Mouse (Mus musculus): Measurements from ENCODE around the gene Irx1. TPM values are rescaled to one million over a fixed set of nuclear protein-coding genes. Genes with fewer than 3 reads are reported as not detected.
A peak's percentile ranks its signal among the peaks of the same experiment; 100 is the strongest.

Gene Irx1
- polyA plus RNA-seq, 1 experiment from 2014 or later: 3.8 TPM

DNA sequence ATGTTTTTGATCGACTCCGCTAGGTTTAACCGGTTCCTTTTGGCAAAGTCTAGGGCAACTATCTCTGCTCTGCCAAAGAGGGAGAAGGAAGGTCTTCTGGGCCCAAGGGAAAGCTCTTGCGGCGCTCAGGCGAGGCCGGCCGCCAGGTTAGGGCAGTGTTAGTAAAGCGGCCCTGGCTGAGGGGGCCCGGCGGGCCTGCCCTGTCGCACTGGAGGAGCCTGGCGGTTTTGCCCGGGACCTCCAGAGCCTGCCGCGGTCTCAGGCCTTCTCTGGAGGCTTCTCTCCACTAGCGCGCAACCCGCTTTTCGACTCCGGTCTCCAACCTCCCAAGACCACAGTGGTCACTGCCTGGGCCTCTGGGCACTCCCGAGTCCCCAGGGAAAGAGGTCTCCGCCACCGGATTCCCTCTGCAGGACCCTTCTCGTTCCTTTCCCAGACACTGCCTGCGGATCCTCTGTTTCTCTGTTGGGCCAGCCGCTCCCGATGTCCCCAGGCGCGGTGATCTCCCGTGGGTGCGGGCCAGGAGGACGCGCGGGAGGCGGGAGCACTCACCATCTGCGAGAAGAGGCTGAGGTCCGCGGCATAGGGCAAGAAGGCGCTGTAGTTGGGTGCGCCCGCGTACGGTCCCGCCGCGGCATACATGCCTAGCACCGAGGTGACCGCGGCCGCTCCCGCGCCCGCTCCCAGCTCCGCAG, 715 bp downstream of the Irx1 start:
- Histone ChIP-seq H3K4me2 (ENCODE audit: low read depth, low read length) (peak overlapping the region; percentile 81), H3K27me3 (replicated peaks; ENCODE audit: control insufficient read depth, insufficient read depth, low read length) (peaks cover 88% of the 10 kb centered on the region), H3K4me1 (ENCODE audit: control insufficient read depth, insufficient read depth, low read length) (no peaks in the 10 kb centered on the region; the same call in 1 of the 2 replicates), H3K9ac (ENCODE audit: low read depth, low read length) (peak overlapping the region; percentile 75), H3K27ac (replicated peaks; ENCODE audit: low read depth, low read length) (peak overlapping the region; percentile 55; the same call in 1 of the 2 replicates), H3K4me3 (ENCODE audit: low read depth, low read length) (peak overlapping the region; percentile 57), H3K36me3 (ENCODE audit: control insufficient read depth, insufficient read depth, low read length) (no peaks in the 10 kb centered on the region), H3K9me3 (ENCODE audit: control insufficient read depth, low read length) (no peaks in the 10 kb centered on the region)
- ATAC-seq (ENCODE audit: low read depth) (peak; percentile 38; the same call in 1 of the 2 replicates), DNase-seq (ENCODE audit: low spot score) (peak; percentile 10)
- WGBS: under 1% methylated on average over 30 of the region's 55 CpGs

DNA sequence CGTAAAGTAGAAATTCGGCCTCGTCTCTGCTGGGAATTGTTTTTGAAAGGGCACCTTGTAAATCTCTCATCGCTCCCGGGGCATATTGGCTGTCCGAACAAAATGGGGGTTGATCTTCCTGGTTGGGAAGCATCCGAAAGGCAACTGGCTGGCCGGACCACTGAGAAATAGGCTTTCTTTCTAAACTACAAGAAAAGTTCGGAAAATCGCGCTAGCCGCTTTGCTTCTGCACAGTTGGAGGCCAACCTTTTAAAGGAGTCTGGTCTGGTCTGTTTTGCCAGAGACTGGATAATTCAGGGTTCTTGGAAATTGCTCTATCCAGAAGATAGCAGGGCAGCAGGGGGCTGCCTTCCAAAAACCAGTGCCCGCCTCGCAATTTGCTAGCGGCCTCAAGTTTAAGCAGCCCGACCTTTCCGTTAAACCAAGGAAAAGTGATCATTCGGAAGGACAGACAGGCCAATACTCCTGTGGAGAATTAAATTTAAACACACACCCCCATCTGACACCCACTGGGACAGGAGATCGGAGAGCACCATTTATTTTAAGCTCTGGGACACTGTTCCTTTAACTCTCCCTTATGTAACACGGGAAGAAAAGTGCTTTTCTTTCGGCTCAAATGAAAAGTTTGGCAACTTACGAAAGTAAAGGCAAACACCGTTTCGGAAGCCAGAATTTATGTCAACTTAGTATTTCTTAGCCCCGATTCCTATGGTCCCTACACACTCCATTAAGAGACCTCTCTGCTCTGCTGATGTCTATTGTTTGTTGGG, 1.4 kb downstream of the Irx1 start:
- Histone ChIP-seq H3K4me1 (ENCODE audit: control insufficient read depth, insufficient read depth, low read length) (no peaks in the 10 kb centered on the region; the same call in 1 of the 2 replicates), H3K4me3 (ENCODE audit: low read depth, low read length) (peak overlapping the region; percentile 57), H3K27me3 (replicated peaks; ENCODE audit: control insufficient read depth, insufficient read depth, low read length) (peaks cover 86% of the 10 kb centered on the region), H3K9ac (ENCODE audit: low read depth, low read length) (peak overlapping the region; percentile 75), H3K9me3 (ENCODE audit: control insufficient read depth, low read length) (no peaks in the 10 kb centered on the region), H3K27ac (replicated peaks; ENCODE audit: low read depth, low read length) (no peak overlapping the region; the same call in 1 of the 2 replicates), H3K4me2 (ENCODE audit: low read depth, low read length) (peak overlapping the region; percentile 81), H3K36me3 (ENCODE audit: control insufficient read depth, insufficient read depth, low read length) (no peaks in the 10 kb centered on the region)
- ATAC-seq (ENCODE audit: low read depth) (no peak), DNase-seq (ENCODE audit: low spot score) (peak; percentile 23)
- WGBS: 2% methylated on average over 25 of the region's 25 CpGs

DNA sequence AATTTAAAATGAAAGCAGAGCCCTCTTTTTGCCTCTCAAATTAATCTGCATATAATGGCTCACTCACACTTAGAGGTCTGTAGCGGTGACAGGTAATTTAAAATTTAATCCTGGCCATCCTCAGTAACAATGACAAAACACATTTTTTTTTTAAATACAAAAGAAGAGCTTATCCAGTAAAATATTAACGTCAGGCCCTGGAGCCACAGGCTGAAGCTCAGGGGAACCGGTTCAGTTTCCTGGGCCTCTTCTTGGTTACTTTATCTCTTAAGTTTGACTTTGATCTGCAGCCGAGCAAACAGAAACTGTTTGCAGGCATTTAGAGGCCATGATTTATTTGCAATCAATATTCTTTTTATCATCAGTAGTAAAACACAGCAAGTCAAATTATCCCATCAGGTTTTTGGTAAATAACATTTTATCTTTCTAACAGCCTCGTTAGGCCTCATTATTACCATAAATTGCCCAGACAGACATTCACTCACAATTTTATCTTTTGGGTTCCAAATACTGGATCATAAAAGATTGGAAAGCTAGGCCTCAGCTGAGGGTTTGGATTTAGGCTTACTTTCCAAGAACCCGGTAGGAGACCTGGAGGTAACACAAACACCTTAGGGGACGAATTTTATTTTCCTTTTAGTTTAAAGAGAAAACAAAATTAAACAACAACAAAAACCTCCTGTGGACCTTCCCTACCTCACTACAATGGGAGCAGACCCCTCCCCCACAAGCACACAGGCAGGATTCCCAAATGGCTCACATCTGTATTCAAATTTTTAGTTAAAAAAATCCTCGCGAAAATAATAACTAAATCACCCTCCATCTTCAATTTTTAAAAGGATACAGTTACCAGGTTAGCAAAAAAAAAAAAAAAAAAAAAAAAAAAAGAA, 2.4 kb downstream of the Irx1 start:
- H3K9me3 ChIP-seq (ENCODE audit: control insufficient read depth, low read length): no peaks in the 10 kb centered on the region
- H3K4me2 ChIP-seq (ENCODE audit: low read depth, low read length): peak overlapping the region; percentile 81
- no peaks in the 10 kb centered on the region for H3K36me3 ChIP-seq (ENCODE audit: control insufficient read depth, insufficient read depth, low read length)
- WGBS: 17% methylated on average over 9 of the region's 9 CpGs
- H3K4me3 ChIP-seq (ENCODE audit: low read depth, low read length): peak overlapping the region; percentile 57
- peaks cover 86% of the 10 kb centered on the region for H3K27me3 ChIP-seq (replicated peaks; ENCODE audit: control insufficient read depth, insufficient read depth, low read length)
- ATAC-seq (ENCODE audit: low read depth) (no peak), DNase-seq (ENCODE audit: low spot score) (no peak)
- no peak overlapping the region for H3K27ac ChIP-seq (replicated peaks; ENCODE audit: low read depth, low read length)
- peak overlapping the region; percentile 75 for H3K9ac ChIP-seq (ENCODE audit: low read depth, low read length)
- no peaks in the 10 kb centered on the region; the same call in 1 of the 2 replicates for H3K4me1 ChIP-seq (ENCODE audit: control insufficient read depth, insufficient read depth, low read length)

DNA sequence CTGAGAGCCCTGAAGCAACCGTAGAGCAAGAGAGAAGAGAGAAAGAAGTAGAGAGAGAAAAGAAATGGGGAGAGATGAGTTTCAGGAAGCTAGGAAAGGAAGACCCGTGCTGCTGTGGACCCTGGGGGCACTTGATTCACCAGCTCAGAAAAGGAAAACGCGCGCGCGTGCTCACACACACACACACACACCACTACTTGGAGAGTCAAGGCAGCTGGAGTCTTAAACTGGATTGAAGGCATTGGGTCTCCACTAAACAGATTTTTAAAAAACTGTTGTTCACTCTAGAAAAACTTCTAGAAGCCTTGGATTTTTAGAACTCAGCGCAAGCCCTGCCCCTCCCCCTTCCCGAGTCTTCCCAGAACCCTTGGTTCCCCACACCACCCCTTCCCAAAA, 3.2 kb downstream of the Irx1 start:
- H3K27me3 ChIP-seq (replicated peaks; ENCODE audit: control insufficient read depth, insufficient read depth, low read length): peaks cover 86% of the 10 kb centered on the region
- peak overlapping the region; percentile 57 for H3K4me3 ChIP-seq (ENCODE audit: low read depth, low read length)
- H3K9me3 ChIP-seq (ENCODE audit: control insufficient read depth, low read length): no peaks in the 10 kb centered on the region
- peak overlapping the region; percentile 60 for H3K9ac ChIP-seq (ENCODE audit: low read depth, low read length)
- 3% methylated on average over 9 of the region's 9 CpGs for WGBS
- peak overlapping the region; percentile 81 for H3K4me2 ChIP-seq (ENCODE audit: low read depth, low read length)
- H3K27ac ChIP-seq (replicated peaks; ENCODE audit: low read depth, low read length): no peak overlapping the region
- ATAC-seq (ENCODE audit: low read depth) (no peak), DNase-seq (ENCODE audit: low spot score) (no peak)
- H3K36me3 ChIP-seq (ENCODE audit: control insufficient read depth, insufficient read depth, low read length): no peaks in the 10 kb centered on the region
- H3K4me1 ChIP-seq (ENCODE audit: control insufficient read depth, insufficient read depth, low read length): no peaks in the 10 kb centered on the region; the same call in 1 of the 2 replicates

DNA sequence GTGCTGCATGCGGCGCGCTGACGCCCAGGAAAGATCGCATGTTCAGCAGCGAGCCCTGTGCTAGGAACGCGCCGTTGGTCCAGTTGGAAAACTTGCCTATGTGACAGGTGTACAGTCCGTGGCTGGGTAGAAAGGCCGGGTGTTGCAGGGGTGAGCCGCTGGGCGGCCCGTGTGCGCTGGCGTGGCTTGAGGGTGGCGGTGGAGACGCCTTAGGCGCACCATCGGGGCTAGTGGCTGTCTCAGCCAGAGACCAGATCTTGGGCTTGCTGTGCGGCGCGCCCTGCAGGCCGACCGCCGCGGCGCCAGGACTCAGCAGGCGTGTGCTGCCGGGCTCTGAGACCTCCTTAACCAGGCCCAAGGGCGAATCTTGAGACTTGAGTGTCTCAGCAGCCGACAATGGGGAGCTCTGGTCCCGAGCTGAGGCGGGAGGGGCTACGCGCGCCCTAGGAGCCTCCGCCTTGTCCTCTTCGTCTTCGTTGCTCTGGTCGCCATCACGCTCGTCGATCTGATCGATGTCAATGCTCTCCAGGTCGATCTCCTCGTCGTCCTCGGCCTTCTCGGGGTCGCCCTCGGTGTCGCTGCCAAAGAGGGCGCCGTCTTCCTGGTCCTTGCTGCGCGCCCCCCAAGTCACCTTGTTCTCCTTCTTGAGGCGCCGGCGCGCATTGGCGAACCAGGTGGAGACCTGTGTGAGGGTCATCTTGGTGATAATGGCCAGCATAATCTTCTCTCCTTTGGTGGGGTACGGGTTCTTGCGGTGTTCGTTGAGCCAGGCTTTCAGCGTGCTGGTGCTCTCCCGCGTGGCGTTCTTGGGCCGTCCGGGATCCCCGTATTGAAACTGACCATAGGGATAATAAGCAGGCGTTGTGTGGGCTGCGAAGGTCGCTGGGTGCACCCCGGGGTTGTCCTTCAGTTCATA, 3.9 kb downstream of the Irx1 start:
- Histone ChIP-seq H3K27me3 (replicated peaks; ENCODE audit: control insufficient read depth, insufficient read depth, low read length) (peaks cover 86% of the 10 kb centered on the region), H3K9ac (ENCODE audit: low read depth, low read length) (peak overlapping the region; percentile 60), H3K27ac (replicated peaks; ENCODE audit: low read depth, low read length) (peak overlapping the region; percentile 52), H3K9me3 (ENCODE audit: control insufficient read depth, low read length) (no peaks in the 10 kb centered on the region), H3K4me2 (ENCODE audit: low read depth, low read length) (peak overlapping the region; percentile 81), H3K36me3 (ENCODE audit: control insufficient read depth, insufficient read depth, low read length) (no peaks in the 10 kb centered on the region), H3K4me1 (ENCODE audit: control insufficient read depth, insufficient read depth, low read length) (no peaks in the 10 kb centered on the region; the same call in 1 of the 2 replicates), H3K4me3 (ENCODE audit: low read depth, low read length) (peak overlapping the region; percentile 57)
- DNase-seq (ENCODE audit: low spot score) (peak; percentile 54), ATAC-seq (ENCODE audit: low read depth) (peak; percentile 13; the same call in 1 of the 2 replicates)
- 2% methylated on average over 46 of the region's 76 CpGs for WGBS

DNA sequence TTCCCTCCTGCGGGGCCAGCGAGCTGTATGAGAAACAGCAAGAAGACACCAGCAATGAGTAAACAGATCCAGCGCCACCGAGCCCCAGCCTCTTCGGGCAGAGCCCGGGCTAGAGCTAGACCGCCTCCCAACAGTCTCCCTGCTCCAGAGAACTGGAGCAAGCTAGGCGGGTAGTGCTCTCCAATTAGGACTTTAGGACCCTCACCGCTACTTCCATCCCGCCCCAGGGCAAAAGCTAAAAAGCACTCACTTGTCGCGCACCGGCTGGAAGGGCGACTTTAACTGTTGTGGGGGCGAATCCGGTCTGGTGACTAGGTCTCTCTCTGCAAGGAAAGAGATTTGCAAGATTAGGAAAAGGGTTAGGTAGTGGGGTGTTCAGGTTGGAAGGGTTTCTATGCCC, 4.9 kb downstream of the Irx1 start:
- ATAC-seq (ENCODE audit: low read depth): no peak
- Histone ChIP-seq H3K27ac (replicated peaks; ENCODE audit: low read depth, low read length) (no peak overlapping the region), H3K4me2 (ENCODE audit: low read depth, low read length) (peak overlapping the region; percentile 81), H3K27me3 (replicated peaks; ENCODE audit: control insufficient read depth, insufficient read depth, low read length) (peaks cover 79% of the 10 kb centered on the region), H3K36me3 (ENCODE audit: control insufficient read depth, insufficient read depth, low read length) (no peaks in the 10 kb centered on the region), H3K9me3 (ENCODE audit: control insufficient read depth, low read length) (no peaks in the 10 kb centered on the region), H3K9ac (ENCODE audit: low read depth, low read length) (peak overlapping the region; percentile 60; the same call in 1 of the 2 replicates), H3K4me1 (ENCODE audit: control insufficient read depth, insufficient read depth, low read length) (no peaks in the 10 kb centered on the region; the same call in 1 of the 2 replicates), H3K4me3 (ENCODE audit: low read depth, low read length) (peak overlapping the region; percentile 57)
- DNase-seq (ENCODE audit: low spot score): peak; percentile 39
- under 1% methylated on average over 13 of the region's 16 CpGs for WGBS

DNA sequence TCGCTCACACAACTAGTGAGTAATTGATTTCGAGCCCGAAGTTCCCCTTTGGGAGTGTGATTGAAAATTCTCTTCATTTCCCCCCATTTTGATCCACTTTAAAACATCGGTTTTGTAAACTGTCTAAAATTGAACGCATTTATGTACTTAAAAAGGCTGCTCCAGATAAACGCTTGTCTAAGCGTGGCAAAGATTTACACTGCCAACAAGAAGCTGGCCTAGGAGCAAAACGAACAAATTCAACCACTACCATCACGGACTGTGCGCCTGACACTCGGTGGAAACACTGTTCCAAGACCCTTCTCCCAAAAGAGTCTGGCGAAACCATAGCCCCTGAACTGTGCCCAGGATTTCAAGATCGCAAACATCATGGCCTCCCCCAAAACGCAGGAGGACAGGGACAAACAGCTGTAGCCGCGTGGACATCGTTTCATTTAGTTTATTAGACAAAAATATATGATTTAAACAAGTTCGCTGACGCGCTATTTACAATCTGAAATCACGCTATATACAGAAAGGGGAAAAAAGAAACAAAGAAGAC, 5.6 kb downstream of the Irx1 start:
- H3K4me1 ChIP-seq (ENCODE audit: control insufficient read depth, insufficient read depth, low read length): no peaks in the 10 kb centered on the region; the same call in 1 of the 2 replicates
- ATAC-seq (ENCODE audit: low read depth): no peak
- no peak for DNase-seq (ENCODE audit: low spot score)
- 0 out of 2 replicates have a peak overlapping the region, but pooled peaks have one; percentile 10 for H3K9ac ChIP-seq (ENCODE audit: low read depth, low read length)
- peak overlapping the region; percentile 57 for H3K4me3 ChIP-seq (ENCODE audit: low read depth, low read length)
- WGBS: 11% methylated on average over 21 of the region's 21 CpGs
- H3K27me3 ChIP-seq (replicated peaks; ENCODE audit: control insufficient read depth, insufficient read depth, low read length): peaks cover 72% of the 10 kb centered on the region
- H3K36me3 ChIP-seq (ENCODE audit: control insufficient read depth, insufficient read depth, low read length): no peaks in the 10 kb centered on the region
- no peak overlapping the region for H3K27ac ChIP-seq (replicated peaks; ENCODE audit: low read depth, low read length)
- peak overlapping the region; percentile 81 for H3K4me2 ChIP-seq (ENCODE audit: low read depth, low read length)
- no peaks in the 10 kb centered on the region for H3K9me3 ChIP-seq (ENCODE audit: control insufficient read depth, low read length)
